Mouse (Mus musculus) lung, adult 2 months (tissue): ENCODE results near the gene Pou2f1.

ENCODE experiments used
- CTCF ChIP-seq: fragments of 200-500 bp; IDR thresholded peaks from 2 replicates; pipeline ENCODE4 v1.5.1; 2011; ENCODE audit warnings: mild to moderate bottlenecking, low read length, control low read depth; ENCODE audit not compliant: insufficient read depth
- POLR2A ChIP-seq: fragments of 200-500 bp; IDR thresholded peaks from 2 replicates; pipeline ENCODE4 v1.6.1; 2011; ENCODE audit warnings: low read depth, mild to moderate bottlenecking, control low read depth, low read length, borderline replicate concordance; ENCODE audit errors: extremely low read depth

- TF ChIP-seq POLR2A (no peak), CTCF (no peak)
Observed at GRCm38 (mm10) chr1:165943270-165943669, 59.2 kb downstream of the Pou2f1 start.
